Mouse (Mus musculus) CD4-positive, CD25-positive, alpha-beta regulatory T cell (primary cell): ENCODE measurements around the gene Clns1a. TPM values are rescaled to one million over a fixed set of nuclear protein-coding genes. Genes with fewer than 3 reads are reported as not detected.

ENCODE experiments used
- polyA plus RNA-seq: library from polyadenylated mRNA; unstranded; fragments of 100-300 nt; shearing (Covaris generic); gene quantifications from one replicate; pipeline ENCODE4 v1.2.1, GENCODE M21; 2017

The Clns1a gene
- 127 TPM for polyA plus RNA-seq

DNA sequence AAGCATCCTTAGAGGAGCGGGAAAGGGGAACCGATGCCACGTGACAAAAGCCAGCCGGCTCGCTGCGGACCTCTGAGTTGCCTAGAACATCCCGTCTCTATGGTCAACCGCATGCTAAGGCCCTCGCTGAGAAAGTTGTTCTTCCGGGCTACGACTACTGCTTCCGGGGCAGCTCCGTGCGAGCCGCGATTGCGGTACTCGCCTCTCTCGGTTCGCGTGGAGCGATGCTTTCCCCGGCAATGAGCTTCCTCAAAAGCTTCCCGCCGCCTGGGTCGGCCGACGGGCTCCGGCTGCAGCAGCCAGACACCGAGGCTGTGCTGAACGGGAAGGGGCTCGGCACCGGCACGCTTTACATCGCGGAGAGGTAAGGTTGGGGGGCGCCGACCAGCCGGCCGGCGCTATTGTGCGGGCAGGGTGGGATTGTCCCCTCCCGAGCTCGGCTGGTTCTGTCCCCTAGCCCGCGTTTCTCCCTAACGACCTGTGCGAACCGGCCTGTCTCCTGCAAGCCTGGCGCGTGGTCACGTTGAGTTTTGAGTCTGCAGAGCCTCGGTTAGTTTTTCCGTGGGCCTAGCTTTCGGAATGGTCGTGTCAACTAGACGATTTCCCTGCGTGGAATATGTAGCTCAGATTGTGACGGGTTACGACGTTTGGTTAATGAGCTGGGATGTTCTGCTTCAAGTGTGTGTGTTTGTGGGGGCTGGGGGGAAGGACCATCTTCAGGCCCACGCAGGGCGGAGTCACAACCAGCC, at the start of gene Clns1a:
TSS of gene Clns1a (plus strand) at position 129 of the 749 bp plus-strand sequence.

DNA sequence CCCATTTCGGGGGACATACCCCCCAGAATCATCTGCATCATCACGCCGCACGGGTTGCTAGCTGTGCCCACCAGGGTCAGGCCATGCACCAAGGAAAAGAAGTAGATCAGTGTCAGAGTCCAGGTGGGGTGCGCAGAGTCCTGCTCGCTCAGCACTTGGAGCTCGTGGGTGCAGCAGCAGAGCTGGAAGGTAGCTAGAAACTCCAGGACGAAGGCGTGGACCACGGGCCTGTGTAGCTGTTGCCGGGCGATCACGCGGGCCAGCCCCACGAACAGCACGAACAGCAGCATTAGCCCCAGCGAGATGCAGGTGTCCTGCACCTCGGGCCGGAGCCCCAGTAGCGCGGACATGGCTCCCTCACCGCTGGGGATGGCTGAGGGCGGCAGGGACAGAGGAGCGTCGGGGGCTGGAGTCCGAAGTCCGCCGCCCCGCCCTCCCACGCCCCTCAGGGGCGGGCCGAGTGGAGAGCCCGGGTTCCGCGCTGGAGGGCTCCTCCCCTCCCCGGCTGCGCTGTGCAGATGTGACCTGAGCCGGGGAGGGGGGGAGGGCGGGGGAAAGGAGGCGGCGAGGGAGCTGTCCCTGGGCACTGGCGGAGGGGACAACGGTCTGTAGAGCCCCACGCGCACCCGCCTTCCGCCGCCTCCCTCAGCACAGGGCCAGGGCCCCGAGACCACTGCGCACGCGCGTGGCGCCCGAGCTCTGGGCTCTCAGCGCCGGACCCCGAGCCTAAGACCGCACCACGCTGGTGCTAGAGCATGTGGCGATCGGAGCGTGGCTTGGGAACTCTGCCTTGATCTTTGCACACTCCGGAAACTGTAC, 41.4 kb downstream of the Clns1a start, which contains the start of gene Aqp11:
TSS of gene Aqp11 (minus strand) at position 652 of the 819 bp plus-strand sequence.

Other genes with a start within 250 kb of the Clns1a start
- 0.61 TPM for gene Kctd14, start 245.3 kb upstream of the Clns1a start, polyA plus RNA-seq
- 48.5 TPM for gene Ints4, start 215.7 kb upstream of the Clns1a start, polyA plus RNA-seq
- gene Aamdc, start 117.1 kb upstream of the Clns1a start, polyA plus RNA-seq: 47.4 TPM
- 50.3 TPM for gene Rsf1, start 116.7 kb upstream of the Clns1a start, polyA plus RNA-seq
- 1.8 TPM for gene Aqp11, start 41.7 kb downstream of the Clns1a start, polyA plus RNA-seq
- gene Pak1, start 91.9 kb downstream of the Clns1a start, polyA plus RNA-seq: 6.8 TPM
- not detected for gene Gdpd4, start 223.3 kb downstream of the Clns1a start, polyA plus RNA-seq